Mouse (Mus musculus) bone marrow, adult 2 months (tissue): Measurements from ENCODE around the gene Mettl14.

Source experiments
- CTCF ChIP-seq: fragments of 200-500 bp; IDR thresholded peaks from 2 replicates; pipeline ENCODE4 v1.5.1; 2011; ENCODE audit warnings: low read length, control low read depth; ENCODE audit not compliant: control insufficient read depth, insufficient read depth
- POLR2A ChIP-seq: fragments of 200-500 bp; IDR thresholded peaks from 2 replicates; pipeline ENCODE4 v1.6.1; 2011; ENCODE audit warnings: low read depth, mild to moderate bottlenecking, control low read depth, low read length, borderline replicate concordance; ENCODE audit not compliant: control insufficient read depth

DNA sequence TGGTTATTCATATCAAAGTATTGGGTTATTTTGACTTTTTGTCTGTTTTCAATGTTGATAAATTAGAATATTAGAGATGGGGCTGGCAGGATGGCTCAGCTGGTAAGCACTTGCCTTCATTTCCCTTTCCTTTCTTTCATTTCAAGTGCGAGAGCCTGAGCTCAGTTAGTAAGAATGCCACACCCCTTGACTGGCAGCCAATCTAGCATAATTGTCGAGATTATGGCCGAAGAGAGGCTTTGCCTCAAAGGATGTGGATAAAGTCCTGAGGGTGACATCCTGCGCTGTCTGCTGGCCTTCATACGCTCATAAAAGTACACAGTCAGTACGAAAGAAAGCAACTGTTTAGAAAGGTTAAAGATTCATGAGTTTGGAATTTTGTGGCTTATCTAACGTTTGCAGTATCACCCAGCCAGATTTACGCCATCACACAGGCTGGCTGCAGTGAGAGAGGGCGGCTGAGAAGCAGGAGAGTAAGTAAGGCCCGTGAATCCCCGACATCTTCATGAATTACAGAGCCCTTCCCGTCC is 47.2 kb downstream of the Mettl14 start:
- no peak for TF ChIP-seq POLR2A
- TF ChIP-seq CTCF, result no peak
